Mouse (Mus musculus) testis, adult 2 months (tissue): ENCODE measurements around the gene Boc. TPM values are rescaled to one million over a fixed set of nuclear protein-coding genes. Genes with fewer than 3 reads are reported as not detected.

ENCODE experiments used
- H3K27ac ChIP-seq: fragments of 200-500 bp; 2 replicates; pipeline ENCODE4 v1.5.1; 2012; ENCODE audit warnings: low read depth, low read length; ENCODE audit not compliant: control insufficient read depth, insufficient read depth
- H3K27me3 ChIP-seq: fragments of 200-500 bp; 2 replicates; pipeline ENCODE4 v1.6.1; 2012; ENCODE audit warnings: mild to moderate bottlenecking, low read length, moderate library complexity; ENCODE audit not compliant: control insufficient read depth, insufficient read depth
- H3K36me3 ChIP-seq: fragments of 200-500 bp; 2 replicates; pipeline ENCODE4 v1.6.1; 2012; ENCODE audit warnings: mild to moderate bottlenecking, low read length; ENCODE audit not compliant: control insufficient read depth, insufficient read depth
- H3K4me1 ChIP-seq: fragments of 200-500 bp; 2 replicates; pipeline ENCODE4 v1.6.1; 2012; ENCODE audit warnings: low read length; ENCODE audit not compliant: control insufficient read depth, insufficient read depth
- H3K4me3 ChIP-seq: fragments of 200-500 bp; 2 replicates; pipeline ENCODE4 v1.5.1; 2012; ENCODE audit warnings: low read depth, mild to moderate bottlenecking, low read length, moderate library complexity, mixed read lengths; ENCODE audit not compliant: control insufficient read depth
- CTCF ChIP-seq: fragments of 200-500 bp; IDR thresholded peaks from 2 replicates; pipeline ENCODE4 v1.5.1; 2012; ENCODE audit warnings: low read depth, mild to moderate bottlenecking, inconsistent platforms, low read length, moderate library complexity; ENCODE audit not compliant: control insufficient read depth, insufficient read depth, insufficient replicate concordance
- POLR2A ChIP-seq: fragments of 200-500 bp; IDR thresholded peaks from 2 replicates; pipeline ENCODE4 v1.6.1; 2012; ENCODE audit warnings: low read depth, mild to moderate bottlenecking, inconsistent platforms, low read length, moderate library complexity; ENCODE audit not compliant: control insufficient read depth
- polyA plus RNA-seq: library from polyadenylated mRNA; depleted of rRNA; stranded (reverse); fragments of >200 nt; gene quantifications from 2 replicates; pipeline ENCODE4 v1.2.3, GENCODE M21; 2012; rRNA removed

The Boc gene
- polyA plus RNA-seq: 2.7 and 3.3 TPM in 2 replicates

GRCm38 (mm10) chr16:44558471-44559329 lies at the start of gene Boc:
TSS of gene Boc (minus strand) at chr16:44558897.
- peak within 1 kb of the TSS; percentile 63 for H3K27ac ChIP-seq
- H3K4me3 ChIP-seq: peak within 1 kb of the TSS; percentile 66
- no peaks in the 10 kb centered on the region for H3K36me3 ChIP-seq
- H3K27me3 ChIP-seq: peaks cover 5% of the 10 kb centered on the region
- TF ChIP-seq CTCF: no peak
- TF ChIP-seq POLR2A: peak; percentile 48; the same call in 1 of the 2 replicates
- peaks cover 13% of the 10 kb centered on the region for H3K4me1 ChIP-seq

GRCm38 (mm10) chr16:44606643-44607042 lies 47.9 kb upstream of the Boc start:
- Histone ChIP-seq H3K27ac (no peak overlapping the region), H3K4me3 (no peak overlapping the region), H3K4me1 (no peaks in the 10 kb centered on the region), H3K36me3 (no peaks in the 10 kb centered on the region), H3K27me3 (no peaks in the 10 kb centered on the region)
- TF ChIP-seq CTCF: no peak
- no peak for TF ChIP-seq POLR2A

GRCm38 (mm10) chr16:44604021-44604616 lies 45.4 kb upstream of the Boc start:
- H3K4me1 ChIP-seq: no peaks in the 10 kb centered on the region
- TF ChIP-seq CTCF (no peak), POLR2A (no peak)
- no peaks in the 10 kb centered on the region for H3K36me3 ChIP-seq
- H3K27ac ChIP-seq: no peak overlapping the region
- no peak overlapping the region for H3K4me3 ChIP-seq
- no peaks in the 10 kb centered on the region for H3K27me3 ChIP-seq

- H3K27ac ChIP-seq: no peak overlapping the region
- TF ChIP-seq CTCF (no peak), POLR2A (no peak)
- no peaks in the 10 kb centered on the region for H3K4me1 ChIP-seq
- H3K27me3 ChIP-seq: no peaks in the 10 kb centered on the region
- H3K36me3 ChIP-seq: no peaks in the 10 kb centered on the region
- no peak overlapping the region for H3K4me3 ChIP-seq
Measured at GRCm38 (mm10) chr16:44601999-44602794, 43.5 kb upstream of the Boc start.

- Histone ChIP-seq H3K36me3 (no peaks in the 10 kb centered on the region), H3K27ac (no peak overlapping the region), H3K4me3 (no peak overlapping the region), H3K27me3 (no peaks in the 10 kb centered on the region), H3K4me1 (no peaks in the 10 kb centered on the region)
- TF ChIP-seq POLR2A (no peak), CTCF (no peak)
Measured at GRCm38 (mm10) chr16:44601182-44601581, 42.5 kb upstream of the Boc start.

GRCm38 (mm10) chr16:44597106-44597806 lies 38.6 kb upstream of the Boc start:
- H3K27me3 ChIP-seq: no peaks in the 10 kb centered on the region
- TF ChIP-seq POLR2A (no peak), CTCF (no peak)
- H3K4me3 ChIP-seq: no peak overlapping the region
- no peak overlapping the region for H3K27ac ChIP-seq
- no peaks in the 10 kb centered on the region for H3K4me1 ChIP-seq
- H3K36me3 ChIP-seq: no peaks in the 10 kb centered on the region
